Mouse (Mus musculus) cortical plate, adult 2 months (tissue): Measurements from ENCODE around the gene Actr1b.

Experiments used
- CTCF ChIP-seq: fragments of 200-500 bp; IDR thresholded peaks from 2 replicates; pipeline ENCODE4 v1.5.1; 2011; ENCODE audit warnings: mild to moderate bottlenecking, control low read depth, low read length; ENCODE audit not compliant: insufficient read depth; ENCODE audit errors: extremely low read depth
- POLR2A ChIP-seq: fragments of 200-500 bp; IDR thresholded peaks from 2 replicates; pipeline ENCODE4 v1.6.1; 2011; ENCODE audit warnings: mild to moderate bottlenecking, low read length, control low read depth; ENCODE audit not compliant: insufficient read depth; ENCODE audit errors: extremely low read depth

DNA sequence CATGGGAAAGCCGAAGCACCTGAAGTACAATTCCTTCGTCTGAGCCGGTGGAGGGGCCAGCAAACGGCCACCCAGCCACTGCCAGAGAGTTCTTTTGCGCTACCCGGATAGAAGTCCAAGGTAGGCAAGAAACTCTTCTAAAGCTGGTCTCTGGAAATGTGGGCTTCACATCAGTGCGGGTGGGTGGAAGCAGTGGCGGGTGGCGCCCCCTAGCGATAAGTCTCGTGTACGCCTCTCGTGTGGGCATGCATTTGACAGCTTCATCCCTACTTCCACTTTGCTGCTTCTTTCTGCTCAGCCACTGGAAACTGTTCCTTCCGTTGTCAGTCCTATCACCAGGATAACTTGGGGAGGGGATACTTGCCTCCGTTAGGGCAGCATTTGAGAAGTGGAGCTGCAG lies 32.2 kb upstream of the Actr1b start:
- TF ChIP-seq CTCF (0 out of 2 replicates have a peak, but pooled peaks have one; percentile 18), POLR2A (no peak)
